Mouse (Mus musculus): ENCODE results near the gene Adamtsl4.

DNA sequence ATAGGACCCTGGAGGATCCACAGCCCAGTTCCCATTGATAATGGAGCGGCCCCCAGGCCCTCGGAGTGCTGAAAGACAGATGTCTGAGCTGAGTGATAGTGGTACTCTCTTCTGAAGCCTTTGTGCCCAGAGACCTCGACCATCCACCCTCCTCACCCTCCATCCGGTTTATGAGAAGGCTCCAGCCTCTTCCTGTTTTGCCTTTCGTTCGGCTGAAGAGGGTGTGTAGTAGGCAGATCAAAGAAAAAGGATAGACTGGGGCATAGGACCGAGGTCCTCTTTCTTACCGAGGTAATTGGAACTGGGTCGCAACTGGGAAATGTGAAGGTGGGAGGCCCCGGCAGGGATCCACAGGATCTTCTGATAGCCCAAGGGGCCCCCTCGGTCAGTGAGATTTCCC is 6.4 kb downstream of the Adamtsl4 start:
- TF ChIP-seq POLR2A (IDR thresholded peaks at IDR 0.05; ENCODE audit: insufficient read depth, low read depth, low read length): no peak
- no peak for TF ChIP-seq CTCF (IDR thresholded peaks at IDR 0.05; ENCODE audit: insufficient read depth, low read depth, low read length)

Measured in olfactory bulb, adult 2 months (tissue).